Mouse (Mus musculus) midbrain, postnatal 0 days (tissue): ENCODE measurements around the gene Zfp36. TPM values are rescaled to one million over a fixed set of nuclear protein-coding genes. Genes with fewer than 3 reads are reported as not detected.

Experiments used
- ATAC-seq: fragments of 200-750 bp; cut with Nextera tagmentation; 2 replicates; pipeline ENCODE4 v1.8.0; 2017; ENCODE audit warnings: moderate number of reproducible peaks, mild to moderate bottlenecking, moderate TSS enrichment, moderate library complexity; ENCODE audit not compliant: low FRiP score
- DNase-seq: peaks from one replicate; pipeline ENCODE4 v3.0.0-alpha.2; 2015; ENCODE audit warnings: low spot score
- H3K27ac ChIP-seq: fragments of 300-500 bp; sonication (generic); 2 replicates; pipeline ENCODE4 v1.5.1; 2014; ENCODE audit warnings: low read depth, mild to moderate bottlenecking, low read length, mixed read lengths
- H3K27me3 ChIP-seq: fragments of 300-500 bp; sonication (generic); 2 replicates; pipeline ENCODE4 v1.6.1; 2014; ENCODE audit warnings: low read length, control low read depth, mixed read lengths; ENCODE audit not compliant: insufficient read depth
- H3K36me3 ChIP-seq: fragments of 300-500 bp; sonication (generic); 2 replicates; pipeline ENCODE4 v1.6.1; 2014; ENCODE audit warnings: low read length, control low read depth, mixed read lengths; ENCODE audit not compliant: insufficient read depth
- H3K4me1 ChIP-seq: fragments of 300-500 bp; sonication (generic); 2 replicates; pipeline ENCODE4 v1.6.1; 2014; ENCODE audit warnings: mild to moderate bottlenecking, control low read depth, antibody characterized with exemption, low read length, mixed read lengths; ENCODE audit not compliant: insufficient read depth
- H3K4me2 ChIP-seq: fragments of 300-500 bp; sonication (generic); 2 replicates; pipeline ENCODE4 v1.6.1; 2014; ENCODE audit warnings: low read depth, mild to moderate bottlenecking, low read length, mixed read lengths; ENCODE audit not compliant: poor library complexity, severe bottlenecking
- H3K4me3 ChIP-seq: fragments of 300-500 bp; sonication (generic); 2 replicates; pipeline ENCODE4 v1.5.1; 2014; ENCODE audit warnings: low read depth, mild to moderate bottlenecking, low read length, moderate library complexity
- H3K9ac ChIP-seq: fragments of 300-500 bp; sonication (generic); replicated peaks from 2 replicates; pipeline ENCODE4 v1.6.1; 2014; ENCODE audit warnings: mild to moderate bottlenecking, low read length, moderate library complexity, mixed read lengths; ENCODE audit not compliant: poor library complexity, severe bottlenecking
- H3K9me3 ChIP-seq: fragments of 300-500 bp; sonication (generic); 2 replicates; pipeline ENCODE4 v1.6.1; 2016; ENCODE audit warnings: low read length, control low read depth
- CTCF ChIP-seq: IDR thresholded peaks from 2 replicates; pipeline ENCODE4 v1.5.1; 2016; ENCODE audit warnings: antibody characterized with exemption, mild to moderate bottlenecking
- WGBS: fragments of 180-500 bp; shearing (Covaris S2); extraction: QIAGEN DNeasy Blood & Tissue Kit; methylation state at CpG from one replicate; pipeline ENCODE4 v1.1.7; 2014; 5-methylcytosine and 5-hydroxymethylcytosine counted together
- polyA plus RNA-seq: library from polyadenylated mRNA; unstranded; fragments of >200 nt; fragmentation: Nextera tagmentation; extraction: Ambion mirVana; gene quantifications from 2 replicates; pipeline ENCODE4 v1.2.1, GENCODE M21; 2015
- total RNA-seq: library from RNA; depleted of rRNA; stranded (reverse); fragments of >200 nt; gene quantifications from 2 replicates; pipeline ENCODE4 v1.2.3, GENCODE M21; 2014

The Zfp36 gene
- total and polyA plus RNA-seq, 2 experiments from 2014 or later = 2.9 to 4.1 TPM

DNA sequence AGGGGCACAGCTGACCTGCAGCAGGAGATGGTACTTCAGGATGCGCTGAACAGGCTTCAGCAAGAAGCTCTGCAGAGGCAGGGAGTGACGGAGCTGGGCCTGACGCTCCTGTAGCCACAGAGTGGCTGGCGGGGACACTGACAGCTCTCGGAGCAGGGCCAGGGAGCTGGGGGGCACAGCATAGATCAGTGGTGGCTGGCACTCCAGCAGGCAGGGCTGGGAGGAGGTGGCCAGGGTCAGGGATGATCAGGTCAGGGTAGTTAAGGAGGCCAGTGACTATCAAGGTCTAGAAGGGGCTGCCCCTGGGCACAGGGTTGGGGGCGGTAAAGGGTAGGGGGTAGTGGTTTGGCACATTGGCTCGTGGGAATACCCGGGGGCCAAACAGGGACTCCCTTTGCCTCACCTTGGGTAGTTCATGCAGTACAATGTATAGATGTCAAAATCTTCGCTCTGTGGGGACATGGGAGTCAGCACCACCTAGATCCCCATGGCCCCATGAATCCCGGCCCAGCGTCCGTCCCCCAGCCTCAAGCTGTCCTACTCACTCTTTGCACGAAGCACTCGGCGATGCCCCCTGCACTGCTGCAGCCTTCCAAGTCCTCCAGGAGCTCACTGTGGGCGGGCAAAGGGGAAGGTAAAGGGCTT, 11.7 kb downstream of the Zfp36 start:
- no peaks in the 10 kb centered on the region for H3K9me3 ChIP-seq
- no peak for TF ChIP-seq CTCF
- WGBS = 90% methylated on average over 16 of the region's 16 CpGs
- DNase-seq = no peak
- no peak overlapping the region for H3K4me2 ChIP-seq
- no peak overlapping the region for H3K27ac ChIP-seq
- no peaks in the 10 kb centered on the region for H3K27me3 ChIP-seq
- no peak for ATAC-seq
- no peak overlapping the region for H3K9ac ChIP-seq
- H3K36me3 ChIP-seq = 0 out of 2 replicates have a peak, but pooled peaks cover 11% of the 10 kb centered on the region
- H3K4me1 ChIP-seq = peaks cover 10% of the 10 kb centered on the region; the same call in 1 of the 2 replicates
- H3K4me3 ChIP-seq = no peak overlapping the region

DNA sequence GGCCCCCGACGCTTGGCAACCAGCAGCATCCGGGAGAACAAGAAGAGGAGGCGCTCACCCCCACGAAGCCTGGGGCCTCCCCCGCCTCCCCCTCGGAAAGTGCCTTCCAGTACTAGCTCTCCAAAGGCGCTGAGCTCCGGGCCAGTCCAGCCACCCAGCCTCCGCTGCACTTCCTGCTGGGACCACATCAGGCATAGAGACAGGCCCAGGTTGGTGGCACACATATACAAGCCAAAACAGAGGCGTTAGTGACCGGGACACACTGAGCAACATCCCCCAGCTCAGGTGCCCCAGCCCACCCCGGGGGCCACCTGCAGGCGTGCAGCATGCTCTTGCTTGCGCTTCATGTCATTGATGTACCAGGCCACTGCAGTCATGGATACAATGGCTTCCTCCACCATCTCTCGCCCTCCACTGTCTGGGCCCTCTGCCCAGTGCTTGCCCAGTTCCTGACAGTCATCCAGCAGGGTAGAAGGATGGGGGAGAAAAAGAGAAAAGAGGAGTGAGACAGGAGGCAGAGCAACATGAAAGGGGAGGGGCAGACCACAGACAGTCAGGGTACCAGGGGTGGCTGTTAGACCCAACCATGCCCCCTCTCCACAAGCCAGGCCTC, 12.3 kb downstream of the Zfp36 start:
- H3K9me3 ChIP-seq = no peaks in the 10 kb centered on the region
- no peak for ATAC-seq
- WGBS = 87% methylated on average over 16 of the region's 16 CpGs

DNA sequence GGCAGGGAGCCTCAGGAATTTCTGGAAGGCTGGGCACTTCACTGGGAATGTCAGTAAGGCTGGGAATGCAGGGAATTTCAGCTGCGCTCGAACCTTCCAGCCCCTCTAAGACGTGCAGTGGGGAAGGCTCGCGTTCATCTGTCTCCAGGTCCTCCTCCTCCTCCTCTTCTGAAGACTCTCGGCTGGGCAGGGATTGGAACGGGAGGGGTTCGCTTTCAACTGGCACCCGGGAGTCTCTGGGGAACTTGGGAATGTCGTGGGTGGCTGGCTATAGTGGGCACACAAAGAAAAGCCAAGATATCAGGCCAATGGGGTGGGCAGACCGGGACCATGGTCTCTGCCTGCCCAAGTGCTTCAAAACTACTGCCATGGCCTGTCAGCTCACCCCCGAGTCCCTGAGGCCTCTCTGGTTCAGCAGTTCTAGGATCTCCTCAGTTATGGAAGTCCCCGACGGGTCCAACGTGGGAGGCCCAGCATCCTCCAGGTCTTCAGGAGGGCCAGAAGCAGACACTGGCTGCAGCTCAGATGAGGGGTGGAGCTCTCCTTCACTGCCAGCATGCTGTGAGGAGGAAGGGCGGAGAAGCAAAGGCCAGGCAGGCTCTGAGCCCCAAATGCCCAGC, 17.5 kb downstream of the Zfp36 start:
- TF ChIP-seq CTCF = no peak
- H3K27ac ChIP-seq = no peak overlapping the region
- DNase-seq (no peak), ATAC-seq (no peak)
- no peak overlapping the region for H3K4me3 ChIP-seq
- no peak overlapping the region for H3K4me2 ChIP-seq
- WGBS = 81% methylated on average over 16 of the region's 16 CpGs
- H3K27me3 ChIP-seq = no peaks in the 10 kb centered on the region
- peaks cover 24% of the 10 kb centered on the region for H3K36me3 ChIP-seq
- no peak overlapping the region for H3K9ac ChIP-seq
- no peaks in the 10 kb centered on the region for H3K9me3 ChIP-seq
- H3K4me1 ChIP-seq = no peaks in the 10 kb centered on the region

More for the DNA sequence above, 12.3 kb downstream of the Zfp36 start:
- Histone ChIP-seq H3K27me3 (no peaks in the 10 kb centered on the region), H3K9ac (no peak overlapping the region), H3K4me3 (no peak overlapping the region), H3K27ac (no peak overlapping the region), H3K4me2 (no peak overlapping the region), H3K4me1 (peaks cover 10% of the 10 kb centered on the region; the same call in 1 of the 2 replicates), H3K36me3 (peaks cover 11% of the 10 kb centered on the region; the same call in 1 of the 2 replicates)
- no peak for DNase-seq
- TF ChIP-seq CTCF = no peak

DNA sequence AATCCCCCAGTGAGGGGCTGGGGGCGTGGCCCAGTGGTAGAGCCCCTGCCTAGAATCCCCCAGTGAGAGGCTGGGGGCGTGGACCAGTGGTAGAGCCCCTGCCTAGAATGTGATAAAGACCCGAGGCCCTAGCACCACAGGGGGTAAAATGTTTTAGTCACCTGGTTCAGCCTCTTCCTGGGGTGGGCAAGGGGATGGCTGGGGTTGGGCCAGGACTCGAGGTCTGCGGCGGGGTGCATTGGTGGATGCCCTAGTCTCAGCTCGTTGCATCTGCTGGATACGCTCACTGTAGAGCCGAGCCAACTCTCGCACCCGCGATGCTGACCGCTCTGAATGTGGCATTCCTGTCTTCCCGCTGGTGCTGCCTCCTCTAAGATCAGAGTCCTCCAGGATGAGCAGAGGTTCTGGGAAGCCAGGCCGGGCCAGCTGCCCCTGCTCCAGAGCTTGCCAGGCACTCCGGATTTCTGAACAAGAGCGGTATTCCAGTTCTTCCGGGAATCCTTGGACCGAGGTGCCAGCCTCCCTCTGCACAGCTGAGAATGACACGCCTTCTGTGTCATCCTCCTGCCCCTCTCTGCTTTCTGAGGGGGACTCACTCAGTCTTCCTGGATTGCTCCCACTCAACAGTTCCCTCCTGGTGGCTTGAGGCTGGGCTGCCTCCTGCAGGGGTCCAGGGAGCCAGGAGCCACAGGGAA, 18.3 kb downstream of the Zfp36 start:
- no peak for ATAC-seq
- no peak overlapping the region for H3K4me2 ChIP-seq
- peaks cover 24% of the 10 kb centered on the region for H3K36me3 ChIP-seq
- WGBS = 97% methylated on average over 20 of the region's 20 CpGs
- no peaks in the 10 kb centered on the region for H3K9me3 ChIP-seq
- H3K9ac ChIP-seq = no peak overlapping the region
- no peak overlapping the region for H3K4me3 ChIP-seq
- H3K27ac ChIP-seq = no peak overlapping the region
- DNase-seq = no peak
- no peaks in the 10 kb centered on the region for H3K27me3 ChIP-seq
- no peak for TF ChIP-seq CTCF
- H3K4me1 ChIP-seq = no peaks in the 10 kb centered on the region

DNA sequence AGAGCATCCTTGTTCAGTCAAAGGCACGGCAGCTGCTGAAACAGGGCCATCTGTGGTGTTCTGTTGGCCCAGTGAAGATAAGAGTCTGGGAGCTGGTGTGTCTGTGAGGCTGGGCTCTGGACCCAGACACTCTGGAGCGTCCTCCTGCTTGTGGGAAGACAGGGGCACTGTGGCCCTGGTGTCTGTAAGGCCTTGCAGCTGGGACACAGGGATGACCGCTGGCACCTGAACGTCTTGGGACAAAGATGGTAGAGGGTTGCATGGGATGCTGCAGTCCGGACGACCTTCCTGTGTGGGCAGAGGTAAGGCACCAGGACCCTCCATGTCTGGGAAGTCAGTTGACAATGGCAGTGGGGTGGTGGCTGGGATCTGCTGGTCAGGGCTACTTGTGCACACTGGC, 19.8 kb downstream of the Zfp36 start:
- WGBS = 94% methylated on average over 6 of the region's 6 CpGs
- ATAC-seq = no peak

More for the DNA sequence above, 19.8 kb downstream of the Zfp36 start:
- Histone ChIP-seq H3K36me3 (peaks cover 24% of the 10 kb centered on the region), H3K27ac (no peak overlapping the region), H3K4me1 (no peaks in the 10 kb centered on the region), H3K4me3 (no peak overlapping the region), H3K9ac (no peak overlapping the region), H3K9me3 (no peaks in the 10 kb centered on the region), H3K4me2 (no peak overlapping the region), H3K27me3 (no peaks in the 10 kb centered on the region)
- no peak for TF ChIP-seq CTCF
- DNase-seq = no peak
